ENCODE assay signal across 11 mouse cellular contexts in genomic region chr5:128536393-128536792, GRCm38 (mm10).
DNase-seq lines count a peak whose midpoint lies in the region; ATAC-seq and TF ChIP-seq lines count a peak whose summit lies in the region.
"Had no signal": no experiment of that assay in that cellular context is flagged by ENCODE, and none has a peak within 500 bp of the region (broad histone marks: within the 10 kb centered on the region; RNA-seq: fewer than 3 reads in every experiment).

No protein-coding gene starts in this region.

- no peak overlapping the region for H3K27ac ChIP-seq in heart, embryonic 11.5 days (ENCODE audit: low read depth, low read length)
- no peak overlapping the region for H3K27ac ChIP-seq in stomach, embryonic 15.5 days
- H3K27ac ChIP-seq in stomach, postnatal 0 days (replicated peaks) = no peak overlapping the region
- H3K27ac ChIP-seq in midbrain, embryonic 10.5 days (replicated peaks) = peak overlapping the region; percentile 63

- intact Hi-C loops in heart, postnatal 36 days (cut with DNase I) = no loop called here

- 46% methylated on average over 8 of the region's 8 CpGs for WGBS in heart, embryonic 11.5 days (ENCODE audit: insufficient replicate concordance)
- WGBS in stomach, embryonic 15.5 days = 45% methylated on average over 8 of the region's 8 CpGs
- WGBS in stomach, postnatal 0 days = 46% methylated on average over 8 of the region's 8 CpGs
- WGBS in midbrain, embryonic 10.5 days = 28% methylated on average over 8 of the region's 8 CpGs

- TF ChIP-seq CTCF in stomach, postnatal 0 days (IDR thresholded peaks at IDR 0.05; ENCODE audit: low read depth) = no peak

- no peaks in the 10 kb centered on the region for H3K4me1 ChIP-seq in heart, embryonic 11.5 days (ENCODE audit: control insufficient read depth, insufficient read depth, low read length)
- no peaks in the 10 kb centered on the region for H3K4me1 ChIP-seq in stomach, embryonic 15.5 days
- H3K4me1 ChIP-seq in stomach, postnatal 0 days (replicated peaks; ENCODE audit: control insufficient read depth, insufficient read depth) = no peaks in the 10 kb centered on the region
- H3K4me1 ChIP-seq in midbrain, embryonic 10.5 days = peaks cover 40% of the 10 kb centered on the region
- H3K4me1 ChIP-seq: megakaryocyte, embryonic 14.5 days had no signal

- no peak overlapping the region for H3K4me3 ChIP-seq in heart, embryonic 11.5 days (ENCODE audit: low read depth, low read length)
- H3K4me3 ChIP-seq in stomach, embryonic 15.5 days (replicated peaks) = no peak overlapping the region
- no peak overlapping the region for H3K4me3 ChIP-seq in stomach, postnatal 0 days (ENCODE audit: low read depth, low read length)
- peak overlapping the region; percentile 33 for H3K4me3 ChIP-seq in midbrain, embryonic 10.5 days
- H3K4me3 ChIP-seq: megakaryocyte, embryonic 14.5 days had no signal

- no peak for ATAC-seq in heart, embryonic 11.5 days (replicated peaks; ENCODE audit: insufficient number of reproducible peaks, low FRiP score, low TSS enrichment)
- ATAC-seq in stomach, embryonic 15.5 days (ENCODE audit: insufficient read depth, low FRiP score, low read depth) = no peak
- ATAC-seq in stomach, postnatal 0 days (ENCODE audit: low FRiP score, low TSS enrichment) = no peak
- no peak for ATAC-seq in activated CD4-positive, CD25-positive, alpha-beta regulatory T cell, adult 4 months

- no peak for DNase-seq in heart, postnatal 36 days
- no peak for DNase-seq in stomach, postnatal 0 days (ENCODE audit: low spot score)
- DNase-seq in midbrain, embryonic 10.5 days (ENCODE audit: low spot score) = no peak
- no peak for DNase-seq in MN1 (ENCODE audit: low spot score)
- no peak for DNase-seq in testis, postnatal 14 days (ENCODE audit: low spot score)
- DNase-seq: cerebellum, adult 9-10 months; heart, postnatal 14 days had no signal

- TF ChIP-seq EP300 in stomach, postnatal 0 days (optimal IDR thresholded peaks at IDR 0.05) = no peak

- H3K4me2 ChIP-seq in heart, embryonic 11.5 days = peak overlapping the region; percentile 37; the same call in 1 of the 2 replicates
- H3K4me2 ChIP-seq in stomach, embryonic 15.5 days = peak overlapping the region; percentile 9; the same call in 1 of the 2 replicates
- H3K4me2 ChIP-seq in stomach, postnatal 0 days (replicated peaks; ENCODE audit: low read depth) = no peak overlapping the region

- no peaks in the 10 kb centered on the region for H3K9me3 ChIP-seq in heart, embryonic 11.5 days (replicated peaks; ENCODE audit: control insufficient read depth, low read length)
- H3K9me3 ChIP-seq in stomach, embryonic 15.5 days = no peaks in the 10 kb centered on the region
- no peaks in the 10 kb centered on the region for H3K9me3 ChIP-seq in stomach, postnatal 0 days (ENCODE audit: control insufficient read depth, low read length)
- no peaks in the 10 kb centered on the region for H3K9me3 ChIP-seq in midbrain, embryonic 10.5 days (replicated peaks)

- H3K9ac ChIP-seq in heart, embryonic 11.5 days (ENCODE audit: low read depth, low read length) = no peak overlapping the region
- no peak overlapping the region for H3K9ac ChIP-seq in stomach, embryonic 15.5 days
- H3K9ac ChIP-seq in stomach, postnatal 0 days (ENCODE audit: low read length) = no peak overlapping the region

- no peaks in the 10 kb centered on the region for H3K36me3 ChIP-seq in heart, embryonic 11.5 days (ENCODE audit: control insufficient read depth, insufficient read depth, low read length)
- H3K36me3 ChIP-seq in stomach, embryonic 15.5 days = no peaks in the 10 kb centered on the region
- no peaks in the 10 kb centered on the region for H3K36me3 ChIP-seq in stomach, postnatal 0 days (ENCODE audit: control insufficient read depth, insufficient read depth, low read length)
- no peaks in the 10 kb centered on the region for H3K36me3 ChIP-seq in midbrain, embryonic 10.5 days

- H3K27me3 ChIP-seq in heart, embryonic 11.5 days (ENCODE audit: control insufficient read depth, insufficient read depth, low read length) = no peaks in the 10 kb centered on the region
- H3K27me3 ChIP-seq in stomach, embryonic 15.5 days (replicated peaks) = no peaks in the 10 kb centered on the region
- H3K27me3 ChIP-seq in stomach, postnatal 0 days (ENCODE audit: control insufficient read depth, insufficient read depth, low read length) = no peaks in the 10 kb centered on the region
- H3K27me3 ChIP-seq in midbrain, embryonic 10.5 days (ENCODE audit: low read depth, poor library complexity, severe bottlenecking) = peaks cover 7% of the 10 kb centered on the region
- H3K27me3 ChIP-seq: megakaryocyte, embryonic 14.5 days had no signal
